Mouse (Mus musculus) heart, adult 8-10 months (tissue): ENCODE results near the gene Grin3b. TPM values are rescaled to one million over a fixed set of nuclear protein-coding genes. Genes with fewer than 3 reads are reported as not detected.

Experiments
- DNase-seq: peaks from one replicate; pipeline ENCODE4 v3.0.0; 2022; ENCODE audit warnings: low spot score
- total RNA-seq, 4 experiments: library from RNA; stranded (reverse); gene quantifications; 2 replicates each; pipeline ENCODE4 v1.2.4; 2022

Gene Grin3b
- total RNA-seq, 4 experiments from 2014 or later, result 0.37 to 0.85 (median 0.63) TPM

DNA sequence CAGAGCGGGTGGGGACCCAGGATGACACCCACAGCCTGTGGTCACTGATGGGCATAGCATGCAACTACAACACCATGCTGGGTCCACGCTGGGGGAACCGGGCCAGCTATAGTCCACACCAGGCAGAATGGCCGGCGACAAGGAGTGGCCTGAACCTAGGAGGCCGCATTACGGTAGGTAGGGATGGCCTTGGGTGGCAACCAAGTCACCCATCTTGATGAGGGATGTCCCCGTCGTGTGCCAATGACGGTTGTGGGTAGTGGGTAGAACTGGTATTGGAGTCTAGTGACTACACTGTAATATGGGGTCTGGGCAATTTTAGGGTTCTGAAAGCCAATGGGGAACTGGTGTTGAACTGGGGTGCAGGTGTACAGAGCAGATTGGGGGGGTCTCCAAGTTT lies 46.4 kb downstream of the Grin3b start:
- no peak for DNase-seq

DNA sequence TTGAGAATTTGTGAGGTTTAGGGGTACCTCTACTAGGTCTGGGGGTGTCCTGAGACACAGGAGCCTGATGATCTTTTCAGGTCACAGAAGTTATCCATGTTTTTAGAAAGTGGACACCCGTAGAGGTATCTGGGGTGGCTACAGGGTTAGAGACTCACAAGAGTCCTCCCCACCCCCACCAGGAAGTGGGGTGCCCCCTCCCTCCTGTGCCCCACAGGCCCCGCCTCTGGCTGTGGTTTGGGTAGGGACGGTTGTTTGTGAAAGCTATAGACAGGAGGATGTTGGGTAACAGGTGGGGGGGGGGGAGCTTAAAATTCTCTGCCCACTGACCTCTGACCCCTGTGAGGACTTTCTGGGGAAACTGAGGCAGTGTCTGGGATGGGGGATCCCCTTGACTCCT lies 46.8 kb downstream of the Grin3b start:
- no peak for DNase-seq

DNA sequence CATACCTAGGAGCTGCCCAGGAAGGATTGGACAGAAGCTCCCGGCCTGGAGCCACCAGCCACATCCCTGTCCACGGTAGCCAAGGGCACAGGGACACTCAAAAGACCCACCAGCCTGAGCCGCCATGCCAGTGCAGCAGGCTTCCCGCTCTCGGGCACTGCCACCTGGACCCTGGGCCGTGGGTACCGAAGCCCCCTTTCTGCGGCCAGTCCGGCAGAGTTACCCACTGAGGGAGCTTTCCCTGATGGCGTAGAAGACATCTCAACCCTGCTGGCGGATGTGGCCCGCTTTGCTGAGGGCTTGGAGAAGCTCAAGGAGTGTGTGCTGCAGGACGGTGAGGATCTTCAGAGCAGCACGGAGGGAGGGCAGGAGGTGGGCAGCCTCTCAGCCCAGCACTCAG lies 47.3 kb downstream of the Grin3b start:
- no peak for DNase-seq

GRCm38 (mm10) chr10:80018739-80019297 lies 48.3 kb downstream of the Grin3b start:
- DNase-seq, result no peak

GRCm38 (mm10) chr10:80019471-80020131 lies 49.1 kb downstream of the Grin3b start:
- no peak for DNase-seq

DNA sequence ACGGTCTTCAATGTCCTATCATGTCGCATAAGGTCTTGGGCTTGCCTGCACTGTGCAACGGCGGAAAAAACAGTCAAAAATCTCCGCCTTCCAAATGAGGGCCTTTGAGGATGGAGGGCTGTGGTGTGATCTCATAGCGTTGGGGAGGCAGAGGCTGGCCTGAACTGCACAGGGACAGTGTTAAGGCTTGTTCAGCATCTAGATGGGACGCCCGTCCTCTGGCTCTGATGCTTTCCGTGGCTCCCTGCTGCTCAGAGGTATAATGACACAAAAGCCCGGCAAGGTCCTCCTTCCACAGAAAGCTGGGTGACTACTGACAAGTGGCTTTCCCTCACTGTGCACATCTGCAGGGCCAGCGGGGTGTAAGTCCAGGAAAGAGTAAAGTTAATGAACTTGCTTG lies 49.7 kb downstream of the Grin3b start:
- DNase-seq, result no peak

DNA sequence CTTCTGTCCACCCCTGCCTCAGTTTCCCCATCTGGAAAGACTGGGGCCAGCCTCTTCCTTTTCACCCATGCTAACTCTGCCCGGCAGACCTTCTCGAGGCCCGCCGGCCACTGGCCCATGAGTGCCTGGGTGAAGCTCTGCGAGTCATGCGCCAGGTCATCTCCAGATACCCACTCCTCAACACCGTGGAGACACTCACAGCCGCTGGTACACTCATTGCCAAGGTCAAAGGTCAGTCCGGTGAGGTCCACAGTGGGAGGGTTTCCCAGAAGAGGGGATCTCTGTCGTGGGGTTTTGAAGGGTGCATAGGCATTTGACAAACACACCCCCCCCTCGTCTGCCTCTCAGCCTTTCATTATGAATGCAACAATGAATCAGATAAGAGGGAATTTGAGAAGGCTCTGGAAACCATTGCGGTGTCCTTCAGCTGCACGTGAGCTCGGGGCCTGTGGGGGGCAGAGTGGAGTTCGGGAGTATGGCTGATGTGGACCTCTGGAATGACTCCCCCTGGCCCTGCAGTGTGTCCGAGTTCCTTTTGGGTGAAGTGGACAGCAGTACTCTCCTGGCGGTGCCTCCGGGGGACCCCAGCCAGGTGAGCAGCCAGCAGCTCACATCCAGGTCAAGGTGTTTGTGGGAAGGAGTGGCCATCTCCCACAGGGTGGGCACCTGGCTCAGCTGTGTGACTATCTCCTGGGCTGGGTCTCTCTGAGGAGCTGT lies 50.2 kb downstream of the Grin3b start:
- DNase-seq, result no peak

DNA sequence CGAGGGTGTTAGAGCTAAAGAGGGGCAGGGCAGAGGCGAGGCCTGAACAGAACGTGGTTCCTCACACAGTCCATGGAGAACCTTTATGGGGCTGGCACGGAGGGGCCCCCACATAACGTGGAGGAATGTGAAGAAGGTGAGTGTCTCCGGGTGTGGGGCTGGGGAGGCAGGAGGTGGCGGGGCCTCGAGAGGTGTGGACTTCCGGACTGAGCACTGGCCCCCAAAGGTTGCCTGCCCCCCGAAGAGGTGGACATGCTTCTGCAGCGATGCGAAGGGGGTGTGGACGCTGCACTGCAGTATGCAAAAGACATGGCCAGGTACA lies 50.8 kb downstream of the Grin3b start:
- no peak for DNase-seq

GRCm38 (mm10) chr10:80022164-80022563 lies 51.6 kb downstream of the Grin3b start:
- no peak for DNase-seq

DNA sequence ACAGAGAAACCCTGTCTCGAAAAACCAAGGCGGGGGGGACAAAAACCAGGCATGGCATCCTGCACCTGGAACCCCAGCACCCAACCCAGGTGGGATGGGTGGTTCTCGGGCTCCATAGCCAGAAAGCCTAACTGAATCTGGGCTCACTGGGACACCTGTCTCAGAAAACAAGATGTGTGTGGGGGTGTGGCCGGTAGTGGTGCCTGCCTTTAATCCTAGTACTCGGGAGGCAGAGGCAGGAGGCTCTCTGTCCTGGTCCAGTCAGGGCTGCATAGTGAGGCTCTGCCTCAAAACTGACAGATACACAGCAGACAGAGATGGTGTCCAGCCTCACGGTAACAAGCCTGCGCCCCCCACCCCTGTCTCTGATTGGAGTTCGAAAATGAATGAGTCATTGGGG lies 52.3 kb downstream of the Grin3b start:
- DNase-seq, result no peak

DNA sequence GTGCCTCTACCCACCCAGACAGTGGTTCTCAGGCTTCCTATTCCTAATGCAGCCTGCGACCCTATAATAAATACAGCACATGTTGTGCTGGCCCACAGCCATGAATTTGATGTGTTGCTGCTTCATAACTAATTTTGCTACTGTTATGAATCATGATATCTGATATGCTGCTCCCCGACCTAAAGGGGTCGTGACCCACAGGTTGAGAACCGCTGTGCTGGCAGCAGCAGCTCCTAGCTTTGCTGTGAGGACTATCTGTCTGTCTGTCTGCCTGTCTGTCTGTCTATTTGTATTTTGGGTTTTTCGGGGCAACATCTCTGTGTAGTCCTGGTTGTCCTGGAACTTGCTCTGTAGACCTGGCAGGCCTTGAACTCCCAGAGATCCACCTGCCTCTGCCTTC lies 53.2 kb downstream of the Grin3b start:
- DNase-seq, result no peak

GRCm38 (mm10) chr10:80024229-80025043 lies 53.9 kb downstream of the Grin3b start:
- no peak for DNase-seq

DNA sequence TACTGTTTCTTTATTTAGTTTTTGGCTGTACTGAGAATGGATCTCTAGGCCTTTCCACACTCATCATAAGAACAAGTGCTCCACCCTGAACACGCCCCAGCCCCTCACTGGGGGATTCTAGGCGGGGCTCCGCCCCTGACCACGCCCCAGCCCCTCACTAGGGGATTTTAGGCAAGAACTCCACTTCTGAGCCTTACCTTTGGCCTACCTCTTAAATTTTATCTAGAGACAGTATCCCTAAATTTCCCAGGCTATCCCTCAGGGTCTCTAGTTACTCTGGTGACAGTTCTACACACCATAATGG lies 54.5 kb downstream of the Grin3b start:
- DNase-seq, result no peak

DNA sequence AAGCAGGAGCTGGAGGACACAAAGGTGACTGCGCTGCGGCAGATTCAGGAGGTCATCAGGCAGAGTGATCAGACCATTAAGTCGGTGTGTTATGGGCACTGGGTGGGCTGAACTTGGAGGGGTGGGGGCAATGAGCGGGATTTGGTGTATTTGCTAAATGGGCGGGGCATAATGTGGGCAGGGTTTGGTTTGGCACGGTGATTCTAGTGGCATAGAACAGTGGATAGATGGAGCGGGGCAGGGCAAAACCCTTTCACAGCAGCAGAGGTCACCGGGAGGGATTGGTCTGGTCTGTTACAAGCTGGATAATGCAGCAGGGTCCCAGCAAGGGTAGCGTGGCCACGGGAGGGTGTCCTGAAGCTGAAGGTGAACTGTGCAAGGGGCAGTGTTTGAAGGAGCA lies 54.9 kb downstream of the Grin3b start:
- no peak for DNase-seq

- no peak for DNase-seq
Observed at GRCm38 (mm10) chr10:80025889-80026288, 55.4 kb downstream of the Grin3b start.

Other genes with a start within 250 kb of the Grin3b start
- gene Polrmt, start 224.1 kb upstream of the Grin3b start, total RNA-seq, result 10 to 100 TPM; 41.1 to 54.7 (median 47.0) TPM
- gene Fgf22, start 215.6 kb upstream of the Grin3b start, total RNA-seq, result not detected
- 10 to 100 TPM; 20.2 to 23.2 (median 21.5) TPM for gene Rnf126, start 203.8 kb upstream of the Grin3b start, total RNA-seq
- gene Fstl3, start 193.4 kb upstream of the Grin3b start, total RNA-seq, result 1 to 10 TPM; 2.9 to 5.8 (median 3.6) TPM
- gene Prss57, start 179.8 kb upstream of the Grin3b start, total RNA-seq, result not detected
- gene Palm, start 177.1 kb upstream of the Grin3b start, total RNA-seq, result 10 to 100 TPM; 37.8 to 53.8 (median 51.7) TPM
- gene Misp, start 149.7 kb upstream of the Grin3b start, total RNA-seq, result under 1 TPM in 3 of 4 experiments, not detected in 1; 0.31 to 0.75 (median 0.60) TPM
- 10 to 100 TPM; 45.4 to 57.7 (median 49.9) TPM for gene Ptbp1, start 116.3 kb upstream of the Grin3b start, total RNA-seq
- gene Prtn3, start 96.2 kb upstream of the Grin3b start, total RNA-seq, result 1 to 10 TPM in 1 of 4 experiments, not detected in 3; 2.4 TPM
- under 1 TPM in 3 of 4 experiments, not detected in 1; 0.19 to 0.41 (median 0.29) TPM for gene Plppr3, start 96.1 kb upstream of the Grin3b start, total RNA-seq
- under 1 TPM in 1 of 4 experiments, not detected in 3; 0.57 TPM for gene Elane, start 84.5 kb upstream of the Grin3b start, total RNA-seq
- 10 to 100 TPM; 12.7 to 46.8 (median 17.8) TPM for gene Cfd, start 79.9 kb upstream of the Grin3b start, total RNA-seq
- 10 to 100 TPM; 48.5 to 65.2 (median 53.3) TPM for gene Med16, start 61.8 kb upstream of the Grin3b start, total RNA-seq
- gene Gm26602, start 59.9 kb upstream of the Grin3b start, total RNA-seq, result not detected
- under 1 TPM; 0.28 to 0.62 (median 0.32) TPM for gene Kiss1r, start 53.7 kb upstream of the Grin3b start, total RNA-seq
- 10 to 100 TPM; 75.2 to 85.9 (median 81.0) TPM for gene R3hdm4, start 49.5 kb upstream of the Grin3b start, total RNA-seq
- 1 to 10 TPM; 1.2 to 1.7 (median 1.3) TPM for gene Arid3a, start 43.7 kb upstream of the Grin3b start, total RNA-seq
- gene Wdr18, start 10.6 kb upstream of the Grin3b start, total RNA-seq, result 10 to 100 TPM; 28.4 to 36.2 (median 29.6) TPM
- 100 to 1,000 TPM; 116 to 120 (median 117) TPM for gene Tmem259, start 13.6 kb downstream of the Grin3b start, total RNA-seq
- 10 to 100 TPM; 27.1 to 35.7 (median 33.3) TPM for gene Cnn2, start 17.9 kb downstream of the Grin3b start, total RNA-seq
- gene Abca7, start 25.8 kb downstream of the Grin3b start, total RNA-seq, result 1 to 10 TPM; 7.5 to 8.5 (median 8.0) TPM
- 1 to 10 TPM; 2.9 to 5.1 (median 3.4) TPM for gene Arhgap45, start 45.9 kb downstream of the Grin3b start, total RNA-seq
- gene Polr2e, start 69.1 kb downstream of the Grin3b start, total RNA-seq, result 100 to 1,000 TPM in 2 of 4 experiments, 10 to 100 TPM in 2; 91.7 to 106 (median 100) TPM
- 1,000 to 10,000 TPM; 1,048 to 1,125 (median 1,067) TPM for gene Gpx4, start 76.5 kb downstream of the Grin3b start, total RNA-seq
- gene Sbno2, start 134.9 kb downstream of the Grin3b start, total RNA-seq, result 10 to 100 TPM in 3 of 4 experiments, 1 to 10 TPM in 1; 9.5 to 12.0 (median 11.1) TPM
- gene Stk11, start 145.1 kb downstream of the Grin3b start, total RNA-seq, result 100 to 1,000 TPM; 148 to 176 (median 153) TPM
- 1,000 to 10,000 TPM; 1,050 to 1,135 (median 1,101) TPM for gene Atp5d, start 167.9 kb downstream of the Grin3b start, total RNA-seq
- 1 to 10 TPM; 3.8 to 6.1 (median 4.6) TPM for gene Cbarp, start 170.1 kb downstream of the Grin3b start, total RNA-seq
- 100 to 1,000 TPM in 1 of 4 experiments, 10 to 100 TPM in 3; 83.9 to 111 (median 91.0) TPM for gene Midn, start 177.6 kb downstream of the Grin3b start, total RNA-seq
- gene Cirbp, start 195.3 kb downstream of the Grin3b start, total RNA-seq, result 10 to 100 TPM; 34.7 to 69.7 (median 51.6) TPM
- 1 to 10 TPM; 4.9 to 7.7 (median 5.9) TPM for gene 1600002K03Rik, start 202.2 kb downstream of the Grin3b start, total RNA-seq
- gene Efna2, start 208.8 kb downstream of the Grin3b start, total RNA-seq, result 1 to 10 TPM in 3 of 4 experiments, under 1 TPM in 1; 0.78 to 1.2 (median 1.1) TPM